Comparison of ENCODE assay signal across 9 mouse cellular contexts in the genomic region with DNA sequence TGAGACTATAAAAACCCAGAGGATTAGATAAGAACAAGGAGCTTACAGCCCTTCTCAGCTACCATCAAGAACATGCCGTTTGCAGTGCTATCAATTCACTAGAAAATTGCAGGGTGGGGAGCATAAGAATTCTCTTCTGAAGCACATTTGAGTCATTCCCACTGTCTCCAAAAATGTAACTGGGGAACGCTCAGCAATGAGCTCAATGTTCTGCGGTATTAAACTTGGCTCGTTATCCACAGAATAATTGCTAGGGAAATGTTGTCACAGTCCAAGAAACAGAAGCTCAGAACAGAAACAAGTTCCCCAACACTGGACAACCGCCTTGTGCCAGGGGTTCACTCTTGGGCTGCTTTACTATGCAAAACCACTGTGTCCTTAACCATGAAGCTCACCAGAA.
"Had no signal": no experiment of that assay in that cellular context is flagged by ENCODE, and none has a peak within 500 bp of the region (broad histone marks: within the 10 kb centered on the region; RNA-seq: fewer than 3 reads in every experiment).

No protein-coding gene starts in this region.

- DNase-seq: kidney, adult 9 months; kidney, postnatal 36 days; left cerebral cortex, postnatal 4 days; lung, adult 18-20 months; retina, postnatal 1 day; right cerebral cortex, postnatal 4 days; thymus, postnatal 36 days had no signal

- ATAC-seq: intestine, embryonic 16.5 days; midbrain, embryonic 16.5 days had no signal
